Mouse (Mus musculus) midbrain, embryonic 16.5 days (tissue): Measurements from ENCODE around the gene Pld6. TPM values are rescaled to one million over a fixed set of nuclear protein-coding genes. Genes with fewer than 3 reads are reported as not detected.

Experiments
- ATAC-seq: fragments of 200-750 bp; cut with Nextera tagmentation; 2 replicates; pipeline ENCODE4 v1.8.0; 2017; ENCODE audit warnings: moderate TSS enrichment
- H3K27ac ChIP-seq: fragments of 300-500 bp; sonication (generic); 2 replicates; pipeline ENCODE4 v1.5.1; 2014; ENCODE audit warnings: mild to moderate bottlenecking, low read length, mixed read lengths
- H3K27me3 ChIP-seq: fragments of 300-500 bp; sonication (generic); 2 replicates; pipeline ENCODE4 v1.6.1; 2014; ENCODE audit warnings: low read depth, low read length, mixed read lengths; ENCODE audit not compliant: control insufficient read depth, insufficient read depth
- H3K36me3 ChIP-seq: fragments of 300-500 bp; sonication (generic); 2 replicates; pipeline ENCODE4 v1.6.1; 2014; ENCODE audit warnings: mild to moderate bottlenecking, low read length, moderate library complexity, mixed read lengths; ENCODE audit not compliant: control insufficient read depth, insufficient read depth
- H3K4me1 ChIP-seq: fragments of 300-500 bp; sonication (generic); 2 replicates; pipeline ENCODE4 v1.6.1; 2014; ENCODE audit warnings: mild to moderate bottlenecking, low read length, mixed read lengths; ENCODE audit not compliant: control insufficient read depth, insufficient read depth
- H3K4me2 ChIP-seq: fragments of 300-500 bp; sonication (generic); 2 replicates; pipeline ENCODE4 v1.6.1; 2014; ENCODE audit warnings: mild to moderate bottlenecking, low read length, mixed read lengths
- H3K4me3 ChIP-seq: fragments of 300-500 bp; sonication (generic); 2 replicates; pipeline ENCODE4 v1.5.1; 2014; ENCODE audit warnings: low read depth, mild to moderate bottlenecking, low read length, moderate library complexity, mixed read lengths
- H3K9ac ChIP-seq: fragments of 300-500 bp; sonication (generic); 2 replicates; pipeline ENCODE4 v1.6.1; 2014; ENCODE audit warnings: low read depth, low read length, mixed read lengths
- H3K9me3 ChIP-seq: fragments of 300-500 bp; sonication (generic); replicated peaks from 2 replicates; pipeline ENCODE4 v1.6.1; 2014; ENCODE audit warnings: mild to moderate bottlenecking, low read length, mixed read lengths; ENCODE audit not compliant: control insufficient read depth, poor library complexity, severe bottlenecking
- WGBS: fragments of 180-500 bp; shearing (Covaris S2); extraction: QIAGEN DNeasy Blood & Tissue Kit; methylation state at CpG from one replicate; pipeline ENCODE4 v1.1.7; 2014; 5-methylcytosine and 5-hydroxymethylcytosine counted together
- polyA plus RNA-seq: library from polyadenylated mRNA; unstranded; fragments of >200 nt; fragmentation: Nextera tagmentation; extraction: Ambion mirVana; gene quantifications from 2 replicates; pipeline ENCODE4 v1.2.1, GENCODE M21; 2015

Pld6 gene
- polyA plus RNA-seq, 1 experiment from 2014 or later: 19.4 TPM

DNA sequence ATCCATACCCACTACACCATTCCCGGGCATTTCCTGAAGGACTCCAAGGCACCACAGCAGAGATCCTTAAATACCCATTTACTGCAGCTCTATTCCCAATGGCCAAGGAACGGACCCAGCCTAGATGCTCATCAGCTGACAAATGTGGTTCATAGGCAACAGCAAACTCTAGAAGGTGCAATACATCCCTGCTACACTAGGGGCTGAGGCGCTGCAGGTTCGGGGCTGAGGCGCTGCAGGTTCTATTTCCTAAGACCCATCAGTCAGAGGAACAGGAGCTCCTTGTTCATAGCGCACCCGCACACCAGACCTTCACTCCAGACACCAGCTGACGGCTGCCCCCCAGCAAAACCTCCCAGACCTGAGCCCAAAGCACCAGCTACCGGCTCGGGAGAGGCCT, 13.0 kb upstream of the Pld6 start:
- H3K36me3 ChIP-seq: peaks cover 75% of the 10 kb centered on the region
- no peak overlapping the region for H3K9ac ChIP-seq
- H3K27me3 ChIP-seq: no peaks in the 10 kb centered on the region
- no peaks in the 10 kb centered on the region for H3K9me3 ChIP-seq
- H3K4me1 ChIP-seq: no peaks in the 10 kb centered on the region
- no peak overlapping the region for H3K4me2 ChIP-seq
- no peak for ATAC-seq
- no peak overlapping the region for H3K4me3 ChIP-seq
- no peak overlapping the region for H3K27ac ChIP-seq
- WGBS: 94% methylated on average over 10 of the region's 10 CpGs

DNA sequence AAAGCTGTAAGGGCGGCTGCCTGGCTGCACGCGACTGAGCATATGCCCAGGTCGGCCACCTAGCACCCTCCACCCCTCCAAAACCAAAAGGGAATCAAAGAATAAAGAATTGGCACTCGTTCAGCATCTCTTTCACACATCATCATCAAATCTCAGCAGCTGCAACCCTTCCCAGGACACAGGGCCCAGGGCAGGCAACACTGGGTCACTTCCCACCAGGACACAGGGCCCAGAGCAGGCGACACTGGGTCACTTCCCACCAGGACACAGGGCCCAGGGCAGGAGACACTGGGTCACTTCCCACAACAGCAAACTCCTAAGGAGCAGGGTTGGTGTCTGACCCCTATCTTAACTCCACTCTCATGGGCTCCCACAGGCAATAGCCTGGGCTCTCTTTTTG, 5.9 kb upstream of the Pld6 start:
- Histone ChIP-seq H3K4me2 (no peak overlapping the region), H3K4me1 (no peaks in the 10 kb centered on the region), H3K27me3 (no peaks in the 10 kb centered on the region), H3K9ac (no peak overlapping the region), H3K4me3 (no peak overlapping the region), H3K9me3 (no peaks in the 10 kb centered on the region), H3K36me3 (peaks cover 56% of the 10 kb centered on the region), H3K27ac (no peak overlapping the region)
- no peak for ATAC-seq
- WGBS: 95% methylated on average over 6 of the region's 6 CpGs

- H3K4me1 ChIP-seq: peaks cover 8% of the 10 kb centered on the region; the same call in 1 of the 2 replicates
- H3K9ac ChIP-seq: no peak overlapping the region
- no peaks in the 10 kb centered on the region for H3K9me3 ChIP-seq
- WGBS: 93% methylated on average over 1 of the region's 1 CpGs
- H3K4me2 ChIP-seq: no peak overlapping the region
- H3K36me3 ChIP-seq: peaks cover 22% of the 10 kb centered on the region
- H3K27me3 ChIP-seq: no peaks in the 10 kb centered on the region
- ATAC-seq: no peak
- H3K27ac ChIP-seq: no peak overlapping the region
- no peak overlapping the region for H3K4me3 ChIP-seq
Observed at GRCm38 (mm10) chr11:59789311-59789710, 1.9 kb upstream of the Pld6 start.

DNA sequence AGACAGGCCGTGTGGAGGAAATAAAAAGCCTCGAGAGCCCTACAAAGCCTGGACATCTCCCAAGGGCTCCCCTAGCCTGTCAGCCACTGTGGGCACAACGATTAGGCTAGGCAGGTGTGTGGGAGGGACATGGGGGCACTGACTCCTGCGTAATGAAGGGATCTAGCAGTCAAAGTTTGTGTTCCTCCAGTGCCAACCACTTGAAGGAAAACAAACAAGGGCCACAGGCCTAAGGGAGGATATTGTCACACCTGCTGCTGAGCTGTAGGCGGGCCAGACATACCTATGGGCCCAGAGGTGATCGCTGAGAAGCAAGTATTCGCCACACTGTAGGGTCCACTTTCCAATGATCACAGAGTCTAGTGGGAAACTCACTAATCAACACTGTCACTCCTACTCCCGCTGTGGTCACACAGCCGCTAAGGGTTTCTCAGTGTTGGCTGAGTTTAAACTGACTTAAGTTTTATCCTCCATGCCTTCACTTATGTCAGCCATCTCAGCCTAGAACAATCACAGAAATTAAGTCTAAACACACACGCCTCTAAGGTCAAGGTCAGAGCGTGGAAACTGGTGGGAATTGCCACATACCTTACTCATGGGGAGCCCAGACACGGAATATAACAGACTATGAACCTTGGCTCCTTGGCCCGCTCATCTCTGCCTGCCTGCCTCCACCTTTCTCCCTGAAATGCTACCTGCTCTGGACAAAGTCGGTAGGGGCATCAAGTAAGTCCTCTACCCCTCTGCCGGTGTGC, 824 bp downstream of the Pld6 start:
- no peaks in the 10 kb centered on the region for H3K9me3 ChIP-seq
- WGBS: 52% methylated on average over 15 of the region's 15 CpGs
- H3K27ac ChIP-seq: no peak overlapping the region
- H3K27me3 ChIP-seq: no peaks in the 10 kb centered on the region
- ATAC-seq: peak; percentile 13; the same call in 1 of the 2 replicates
- peak overlapping the region; percentile 95 for H3K4me2 ChIP-seq
- peak overlapping the region; percentile 75 for H3K9ac ChIP-seq
- peaks cover 6% of the 10 kb centered on the region; the same call in 1 of the 2 replicates for H3K36me3 ChIP-seq
- H3K4me1 ChIP-seq: peaks cover 8% of the 10 kb centered on the region; the same call in 1 of the 2 replicates
- H3K4me3 ChIP-seq: peak overlapping the region; percentile 50

DNA sequence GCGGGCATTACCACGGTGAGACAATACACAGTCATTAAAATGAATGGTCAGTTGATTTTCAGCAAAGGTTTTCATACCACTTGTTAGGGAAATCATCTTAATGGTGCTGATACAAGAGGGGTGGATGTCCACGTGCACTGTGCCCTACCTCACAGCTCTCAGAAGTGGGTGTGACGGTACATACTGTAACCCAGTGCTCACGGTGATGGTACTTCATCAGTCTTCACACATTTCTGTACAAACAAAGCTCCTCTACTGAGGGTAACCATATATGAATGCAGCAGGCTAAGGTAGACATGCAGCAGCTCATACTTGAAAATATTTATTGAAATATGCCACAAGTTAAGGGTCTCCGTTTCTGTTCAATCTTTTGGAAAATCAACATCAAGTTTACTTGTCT, 3.9 kb downstream of the Pld6 start:
- Histone ChIP-seq H3K9me3 (no peaks in the 10 kb centered on the region), H3K4me2 (no peak overlapping the region), H3K27ac (no peak overlapping the region), H3K4me3 (no peak overlapping the region), H3K4me1 (peaks cover 8% of the 10 kb centered on the region; the same call in 1 of the 2 replicates), H3K27me3 (no peaks in the 10 kb centered on the region), H3K36me3 (peaks cover 4% of the 10 kb centered on the region; the same call in 1 of the 2 replicates), H3K9ac (no peak overlapping the region)
- WGBS: 93% methylated on average over 6 of the region's 6 CpGs
- ATAC-seq: no peak

DNA sequence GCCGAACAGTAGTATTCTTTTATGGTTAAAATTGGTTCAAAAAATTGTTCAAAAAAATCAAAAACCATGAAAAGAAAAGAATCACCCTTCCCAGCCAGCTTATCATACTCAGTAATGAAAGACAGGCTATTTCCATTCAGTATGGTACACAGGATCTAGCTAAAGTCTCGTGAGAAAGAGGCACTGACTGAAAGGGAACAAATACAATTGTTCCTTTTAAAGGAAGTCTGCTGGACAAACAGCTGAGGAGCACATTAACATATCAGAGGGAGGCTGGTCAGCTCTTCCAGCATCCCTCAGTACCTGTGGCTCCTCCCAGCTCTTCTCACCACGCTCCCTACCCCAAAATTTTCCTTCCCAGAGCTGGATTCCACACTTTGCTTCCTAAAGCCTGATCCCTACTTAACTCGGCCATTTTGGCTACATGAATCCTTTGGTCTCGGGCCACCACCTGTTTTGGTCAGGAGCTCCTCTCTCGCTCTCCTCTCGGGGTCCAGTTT, 5.3 kb downstream of the Pld6 start:
- Histone ChIP-seq H3K27ac (no peak overlapping the region), H3K36me3 (peaks cover 10% of the 10 kb centered on the region), H3K4me1 (peaks cover 4% of the 10 kb centered on the region; the same call in 1 of the 2 replicates), H3K9me3 (no peaks in the 10 kb centered on the region), H3K4me3 (no peak overlapping the region), H3K27me3 (no peaks in the 10 kb centered on the region), H3K9ac (no peak overlapping the region), H3K4me2 (no peak overlapping the region)
- ATAC-seq: no peak
- WGBS: 58% methylated on average over 7 of the region's 7 CpGs

DNA sequence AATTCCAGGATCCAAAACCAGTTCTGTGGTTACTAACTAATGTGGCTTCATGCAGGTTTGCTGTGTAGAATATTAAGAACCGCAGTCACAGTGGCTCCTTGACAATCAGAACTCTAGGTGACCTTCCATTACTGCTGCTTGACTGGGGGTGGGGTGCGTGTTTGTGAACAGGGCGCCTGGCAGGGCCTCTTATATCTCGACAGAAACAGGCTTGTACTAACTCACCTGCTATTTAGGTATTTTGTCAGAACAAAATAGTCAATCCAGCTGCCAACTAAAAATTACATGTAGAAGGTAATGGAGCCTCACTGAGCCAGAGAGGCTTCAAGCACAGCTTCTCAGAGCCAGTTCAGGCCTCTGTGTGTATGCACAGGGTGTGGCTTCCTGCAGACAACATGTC, 7.2 kb downstream of the Pld6 start:
- H3K4me2 ChIP-seq: no peak overlapping the region
- ATAC-seq: no peak
- H3K27me3 ChIP-seq: no peaks in the 10 kb centered on the region
- H3K4me1 ChIP-seq: no peaks in the 10 kb centered on the region
- WGBS: 89% methylated on average over 4 of the region's 4 CpGs
- no peak overlapping the region for H3K4me3 ChIP-seq
- H3K27ac ChIP-seq: no peak overlapping the region
- H3K36me3 ChIP-seq: peaks cover 24% of the 10 kb centered on the region
- H3K9me3 ChIP-seq: no peaks in the 10 kb centered on the region
- H3K9ac ChIP-seq: no peak overlapping the region

DNA sequence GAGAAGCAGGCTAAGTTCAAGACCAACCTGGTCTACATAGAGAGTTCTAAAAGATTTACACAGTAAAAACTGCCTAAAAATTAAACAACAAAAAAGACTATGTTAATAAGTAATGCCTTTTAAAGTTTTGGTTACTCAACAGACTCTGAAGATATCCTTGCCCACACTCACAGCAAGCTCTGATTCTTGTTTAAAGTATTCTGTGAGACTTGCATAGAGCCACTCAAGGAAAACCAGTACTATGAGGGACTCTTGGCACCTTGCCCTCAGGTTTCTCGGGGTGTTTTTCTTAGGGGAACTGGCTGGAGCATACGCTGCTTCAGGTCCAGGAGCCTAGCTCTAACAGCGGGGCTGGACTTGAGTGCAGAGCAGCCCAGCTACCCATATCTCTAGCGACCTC, 8.0 kb downstream of the Pld6 start:
- Histone ChIP-seq H3K9me3 (no peaks in the 10 kb centered on the region), H3K27ac (no peak overlapping the region), H3K36me3 (peaks cover 27% of the 10 kb centered on the region), H3K27me3 (no peaks in the 10 kb centered on the region), H3K4me2 (no peak overlapping the region), H3K4me3 (no peak overlapping the region), H3K4me1 (no peaks in the 10 kb centered on the region), H3K9ac (no peak overlapping the region)
- no peak for ATAC-seq
- 93% methylated on average over 4 of the region's 4 CpGs for WGBS

DNA sequence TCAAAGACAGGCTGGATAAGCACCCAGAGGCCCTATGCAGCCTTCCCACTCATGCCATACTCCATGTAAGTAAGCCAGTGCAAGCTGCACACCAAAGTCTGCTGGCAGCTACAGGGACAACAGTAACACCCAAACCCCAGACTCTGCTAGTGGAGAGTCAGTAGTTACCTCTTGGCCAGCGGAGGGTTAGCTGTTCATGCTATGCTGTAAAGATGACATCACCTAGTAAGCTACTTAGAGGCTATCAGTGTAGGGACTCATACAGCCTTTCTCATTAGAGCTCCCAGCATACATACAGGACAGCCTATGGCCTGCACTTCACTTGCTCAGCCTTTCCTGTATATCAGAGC, 8.6 kb downstream of the Pld6 start:
- 83% methylated on average over 1 of the region's 1 CpGs for WGBS
- ATAC-seq: no peak
- H3K4me3 ChIP-seq: no peak overlapping the region
- no peaks in the 10 kb centered on the region for H3K9me3 ChIP-seq
- no peak overlapping the region for H3K9ac ChIP-seq
- H3K4me1 ChIP-seq: no peaks in the 10 kb centered on the region
- H3K36me3 ChIP-seq: peaks cover 32% of the 10 kb centered on the region
- no peak overlapping the region for H3K27ac ChIP-seq
- no peak overlapping the region for H3K4me2 ChIP-seq
- H3K27me3 ChIP-seq: no peaks in the 10 kb centered on the region
